Mouse (Mus musculus): ENCODE data around the gene Tbl3. TPM values are rescaled to one million over a fixed set of nuclear protein-coding genes. Genes with fewer than 3 reads are reported as not detected.

Gene Tbl3
- polyA plus RNA-seq (2015; fragmentation: Nextera tagmentation; extraction: Ambion mirVana), result 35.0 and 40.6 TPM in 2 replicates

DNA sequence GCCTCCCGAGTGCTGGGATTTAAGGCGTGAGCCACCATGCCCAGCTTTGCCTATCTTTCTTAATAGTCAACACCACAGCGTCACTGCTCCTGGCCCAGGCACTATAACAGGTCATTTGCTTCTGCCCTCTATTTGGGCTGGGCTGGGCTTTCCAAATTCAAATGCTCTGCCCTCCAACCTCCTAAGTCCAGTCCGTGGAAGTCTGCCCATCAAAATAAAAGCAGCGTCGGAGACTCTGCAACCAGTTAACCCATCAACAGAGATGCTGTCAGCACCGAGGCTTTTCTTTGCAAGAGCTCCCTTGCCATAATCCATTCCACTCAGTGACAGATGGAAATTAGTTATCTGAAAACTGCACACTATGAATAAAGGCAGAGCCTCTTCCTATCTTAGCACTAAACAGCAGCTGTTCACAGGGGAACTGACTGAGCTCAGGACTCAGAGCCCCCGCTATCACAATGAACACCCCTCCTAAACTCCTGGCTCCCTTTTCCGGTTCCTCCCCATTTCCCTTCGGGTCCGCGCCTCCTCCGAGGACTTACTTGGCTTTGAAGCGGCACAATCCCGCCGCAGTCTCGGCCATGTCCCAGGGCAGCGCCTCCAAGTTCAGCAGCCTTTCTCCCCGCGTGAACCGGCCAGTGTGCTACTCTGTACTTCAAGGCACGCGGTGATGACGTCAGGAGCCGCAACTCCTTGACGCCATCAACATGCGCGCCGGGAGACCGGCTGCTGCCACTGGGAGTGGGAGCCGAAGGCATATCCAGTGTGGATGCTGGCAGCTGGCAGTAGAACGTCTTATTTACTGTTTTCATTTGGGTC is at the start of gene Tbl3:
Tbl3 (minus strand) TSS at position 679 of the 819 bp plus-strand sequence.
- H3K27ac ChIP-seq (replicated peaks), result peak within 1 kb of the TSS; percentile 89
- H3K9ac ChIP-seq, result peak within 1 kb of the TSS; percentile 70
- peak within 1 kb of the TSS; percentile 83 for H3K4me2 ChIP-seq
- H3K36me3 ChIP-seq (replicated peaks), result peaks cover 19% of the 10 kb centered on the region
- H3K27me3 ChIP-seq, result no peaks in the 10 kb centered on the region
- H3K4me3 ChIP-seq (replicated peaks), result peak within 1 kb of the TSS; percentile 78
- ATAC-seq (ENCODE audit: insufficient read depth), result peak; percentile 80
- peaks cover 34% of the 10 kb centered on the region for H3K4me1 ChIP-seq (replicated peaks)
- 2% methylated on average over 32 of the region's 32 CpGs for WGBS (ENCODE audit: insufficient replicate concordance)
- no peaks in the 10 kb centered on the region for H3K9me3 ChIP-seq (replicated peaks)

DNA sequence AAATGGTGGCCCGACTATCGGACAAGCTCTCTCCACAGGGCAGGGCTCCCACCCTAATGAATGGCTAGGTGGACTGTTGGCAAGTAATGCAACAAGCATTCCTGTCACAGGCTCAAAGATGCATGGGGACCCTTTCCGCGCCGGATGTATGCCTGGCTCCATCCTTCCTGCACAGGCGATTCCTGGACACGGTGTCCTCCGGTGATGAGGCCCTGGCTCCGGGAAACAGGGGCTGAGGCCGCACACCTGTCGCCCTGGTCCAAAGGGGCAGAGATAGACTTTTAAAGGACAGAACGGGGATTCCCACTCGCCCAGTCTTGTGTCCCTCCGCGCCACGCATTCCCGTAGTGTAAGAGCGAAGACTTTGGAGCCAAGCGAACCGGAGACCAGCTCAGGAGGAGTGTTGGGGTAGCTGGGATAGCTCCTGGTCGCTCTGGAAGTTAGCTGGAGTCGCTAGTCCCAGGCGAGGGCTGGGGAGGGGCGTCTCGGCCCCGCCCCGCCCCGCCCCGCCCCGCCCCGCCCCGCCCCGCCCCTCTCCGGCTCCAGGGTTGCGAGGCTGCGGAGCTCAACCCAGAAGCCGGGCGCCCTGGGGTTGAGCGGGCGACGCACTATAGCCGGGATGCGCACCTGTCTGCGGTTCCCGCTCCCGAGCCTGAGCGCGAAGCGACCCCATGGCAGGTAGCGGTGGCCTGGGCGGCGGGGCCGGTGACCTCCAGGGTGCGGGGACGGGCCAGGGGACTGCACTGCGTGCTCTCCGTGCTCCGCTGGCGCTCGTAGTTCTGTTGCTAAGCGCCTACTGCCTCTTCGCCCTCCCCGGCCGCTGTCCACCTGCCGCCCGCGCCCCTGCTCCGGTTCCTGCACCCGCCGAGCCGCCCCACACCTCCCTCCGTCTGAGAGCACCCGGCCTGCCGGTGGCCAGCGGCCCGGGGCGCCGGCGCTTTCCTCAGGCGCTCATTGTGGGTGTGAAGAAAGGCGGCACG is 45.2 kb upstream of the Tbl3 start, which contains the start of gene Hs3st6:
Hs3st6 (plus strand) TSS at position 574 of the 980 bp plus-strand sequence.
- Histone ChIP-seq H3K4me2 (peak within 1 kb of the TSS; percentile 78), H3K9me3 (replicated peaks) (no peaks in the 10 kb centered on the region), H3K27me3 (peaks cover 94% of the 10 kb centered on the region), H3K9ac (peak within 1 kb of the TSS; percentile 18; the same call in 1 of the 2 replicates), H3K36me3 (replicated peaks) (no peaks in the 10 kb centered on the region), H3K4me3 (replicated peaks) (peak within 1 kb of the TSS; percentile 53), H3K4me1 (replicated peaks) (peaks cover 15% of the 10 kb centered on the region), H3K27ac (replicated peaks) (no peak within 1 kb of the TSS)
- ATAC-seq (ENCODE audit: insufficient read depth), result peak; percentile 72
- WGBS (ENCODE audit: insufficient replicate concordance), result 1% methylated on average over 77 of the region's 82 CpGs

DNA sequence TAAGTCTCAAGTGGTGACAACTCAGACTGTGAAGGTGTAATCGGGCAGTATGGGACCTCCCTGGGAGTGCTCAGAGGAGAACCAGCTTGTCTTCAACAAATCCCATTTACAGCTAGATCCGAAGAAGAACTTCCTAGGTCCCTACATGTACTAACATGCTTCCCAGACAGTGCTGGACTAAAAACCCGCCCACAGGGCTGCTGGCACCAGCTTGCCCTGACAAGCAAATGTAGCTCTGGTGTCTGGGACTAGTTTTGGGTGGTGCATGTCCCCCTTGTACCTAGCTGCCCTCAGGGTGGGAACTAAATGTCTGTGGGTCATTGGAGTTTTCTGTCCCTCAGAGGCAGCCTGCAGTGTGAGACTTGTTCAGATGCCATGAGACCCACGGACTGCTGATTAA is 44.1 kb upstream of the Tbl3 start:
- no peak overlapping the region for H3K4me2 ChIP-seq
- no peak overlapping the region for H3K27ac ChIP-seq (replicated peaks)
- no peaks in the 10 kb centered on the region for H3K9me3 ChIP-seq (replicated peaks)
- H3K9ac ChIP-seq, result no peak overlapping the region
- WGBS (ENCODE audit: insufficient replicate concordance), result 12% methylated on average over 4 of the region's 4 CpGs
- ATAC-seq (ENCODE audit: insufficient read depth), result no peak
- H3K4me3 ChIP-seq (replicated peaks), result no peak overlapping the region
- peaks cover 15% of the 10 kb centered on the region for H3K4me1 ChIP-seq (replicated peaks)
- H3K27me3 ChIP-seq, result peaks cover 94% of the 10 kb centered on the region
- no peaks in the 10 kb centered on the region for H3K36me3 ChIP-seq (replicated peaks)

GRCm38 (mm10) chr17:24746986-24747385 is 39.5 kb upstream of the Tbl3 start:
- Histone ChIP-seq H3K4me3 (replicated peaks) (no peak overlapping the region), H3K4me1 (replicated peaks) (peaks cover 10% of the 10 kb centered on the region), H3K9ac (no peak overlapping the region), H3K4me2 (no peak overlapping the region), H3K9me3 (replicated peaks) (no peaks in the 10 kb centered on the region), H3K27ac (replicated peaks) (no peak overlapping the region), H3K27me3 (peaks cover 58% of the 10 kb centered on the region), H3K36me3 (replicated peaks) (no peaks in the 10 kb centered on the region; the same call in 1 of the 2 replicates)
- no peak for ATAC-seq (ENCODE audit: insufficient read depth)
- 42% methylated on average over 4 of the region's 4 CpGs for WGBS (ENCODE audit: insufficient replicate concordance)

GRCm38 (mm10) chr17:24745526-24746497 is 38.4 kb upstream of the Tbl3 start:
- 16% methylated on average over 7 of the region's 7 CpGs for WGBS (ENCODE audit: insufficient replicate concordance)
- no peak for ATAC-seq (ENCODE audit: insufficient read depth)
- H3K9ac ChIP-seq, result no peak overlapping the region
- no peaks in the 10 kb centered on the region for H3K9me3 ChIP-seq (replicated peaks)
- H3K36me3 ChIP-seq (replicated peaks), result peaks cover 5% of the 10 kb centered on the region
- H3K27me3 ChIP-seq, result peaks cover 46% of the 10 kb centered on the region
- H3K27ac ChIP-seq (replicated peaks), result no peak overlapping the region
- H3K4me3 ChIP-seq (replicated peaks), result no peak overlapping the region
- no peak overlapping the region for H3K4me2 ChIP-seq
- peaks cover 16% of the 10 kb centered on the region for H3K4me1 ChIP-seq (replicated peaks)

DNA sequence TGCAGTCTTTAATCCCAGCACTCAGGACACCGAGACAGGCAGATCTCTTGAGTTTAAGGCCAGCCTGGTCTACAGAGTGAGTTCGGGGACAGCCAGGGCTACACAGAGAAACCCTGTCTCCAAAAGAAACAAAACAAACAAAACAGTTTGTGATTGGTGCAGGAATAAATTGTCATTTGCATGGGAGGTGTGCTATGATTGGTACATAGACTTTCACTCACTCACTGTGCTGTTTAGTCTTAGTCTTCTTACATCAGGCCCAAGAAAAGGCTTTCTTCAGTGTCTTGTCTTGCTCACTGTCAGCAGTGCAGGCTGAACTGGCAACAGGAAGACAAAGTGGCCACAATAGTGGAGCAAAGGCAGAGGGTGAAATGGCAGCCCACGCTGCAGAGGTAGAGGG is 36.9 kb upstream of the Tbl3 start:
- Histone ChIP-seq H3K9ac (no peak overlapping the region), H3K27ac (replicated peaks) (no peak overlapping the region), H3K9me3 (replicated peaks) (no peaks in the 10 kb centered on the region), H3K36me3 (replicated peaks) (peaks cover 17% of the 10 kb centered on the region), H3K27me3 (peaks cover 34% of the 10 kb centered on the region), H3K4me3 (replicated peaks) (no peak overlapping the region), H3K4me2 (no peak overlapping the region), H3K4me1 (replicated peaks) (peaks cover 23% of the 10 kb centered on the region)
- ATAC-seq (ENCODE audit: insufficient read depth), result no peak
- WGBS (ENCODE audit: insufficient replicate concordance), result 59% methylated on average over 3 of the region's 3 CpGs

- Histone ChIP-seq H3K27ac (replicated peaks) (no peak overlapping the region), H3K4me1 (replicated peaks) (peaks cover 26% of the 10 kb centered on the region), H3K36me3 (replicated peaks) (peaks cover 19% of the 10 kb centered on the region), H3K4me2 (no peak overlapping the region), H3K9ac (no peak overlapping the region), H3K4me3 (replicated peaks) (no peak overlapping the region), H3K9me3 (replicated peaks) (no peaks in the 10 kb centered on the region), H3K27me3 (peaks cover 29% of the 10 kb centered on the region)
- 64% methylated on average over 5 of the region's 5 CpGs for WGBS (ENCODE audit: insufficient replicate concordance)
- no peak for ATAC-seq (ENCODE audit: insufficient read depth)
These were observed 36.4 kb upstream of the Tbl3 start for GRCm38 (mm10) chr17:24743896-24744295.

DNA sequence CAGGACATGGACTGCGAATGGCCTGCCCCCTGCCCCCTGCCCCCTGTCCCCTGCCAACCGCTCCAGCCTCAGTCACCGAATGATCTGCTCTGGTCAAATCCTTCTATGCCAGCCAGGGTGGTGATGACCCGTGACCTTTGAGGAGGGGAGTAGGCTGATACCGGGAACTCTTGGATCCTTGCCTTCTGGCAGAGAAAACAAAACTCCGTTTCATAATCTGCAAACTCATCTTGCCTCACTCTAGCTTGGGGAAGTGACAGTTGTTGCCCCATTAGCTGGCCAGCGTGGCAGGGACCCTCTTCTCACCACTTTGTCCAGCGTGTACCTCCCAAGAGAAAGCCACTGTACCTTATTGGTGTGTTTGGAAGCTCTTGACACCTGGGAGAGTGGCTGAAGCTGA is 34.8 kb upstream of the Tbl3 start:
- peaks cover 17% of the 10 kb centered on the region for H3K27me3 ChIP-seq
- peaks cover 19% of the 10 kb centered on the region for H3K36me3 ChIP-seq (replicated peaks)
- WGBS (ENCODE audit: insufficient replicate concordance), result 65% methylated on average over 8 of the region's 8 CpGs
- peak; percentile 23; the same call in 1 of the 2 replicates for ATAC-seq (ENCODE audit: insufficient read depth)
- no peak overlapping the region for H3K9ac ChIP-seq
- no peaks in the 10 kb centered on the region for H3K9me3 ChIP-seq (replicated peaks)
- H3K27ac ChIP-seq (replicated peaks), result peak overlapping the region; percentile 48
- no peak overlapping the region for H3K4me3 ChIP-seq (replicated peaks)
- H3K4me2 ChIP-seq, result no peak overlapping the region
- peaks cover 40% of the 10 kb centered on the region for H3K4me1 ChIP-seq (replicated peaks)

DNA sequence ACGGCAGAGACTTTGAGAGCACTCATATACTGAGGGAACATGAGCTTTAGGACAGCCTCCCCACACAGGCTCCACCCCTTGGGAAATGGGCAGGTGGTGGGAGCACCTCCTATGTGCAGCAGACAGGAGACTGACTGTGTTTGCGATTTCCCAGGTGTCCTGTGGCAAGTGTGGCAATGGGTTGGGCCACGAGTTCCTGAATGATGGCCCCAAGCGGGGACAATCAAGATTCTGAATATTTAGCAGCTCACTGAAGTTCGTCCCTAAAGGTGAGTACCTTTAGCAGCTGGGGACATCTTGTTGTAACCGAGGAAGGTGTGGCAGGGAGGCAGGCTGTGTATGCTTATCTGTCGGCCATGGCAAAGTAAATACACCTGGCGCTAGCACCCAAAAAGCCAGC is 32.5 kb upstream of the Tbl3 start:
- 72% methylated on average over 8 of the region's 8 CpGs for WGBS (ENCODE audit: insufficient replicate concordance)
- ATAC-seq (ENCODE audit: insufficient read depth), result no peak
- no peak overlapping the region for H3K27ac ChIP-seq (replicated peaks)

GRCm38 (mm10) chr17:24738238-24738637 is 30.8 kb upstream of the Tbl3 start:
- H3K36me3 ChIP-seq (replicated peaks), result peaks cover 19% of the 10 kb centered on the region
- ATAC-seq (ENCODE audit: insufficient read depth), result no peak
- peaks cover 64% of the 10 kb centered on the region for H3K4me1 ChIP-seq (replicated peaks)
- H3K9me3 ChIP-seq (replicated peaks), result no peaks in the 10 kb centered on the region
- H3K9ac ChIP-seq, result no peak overlapping the region
- H3K27ac ChIP-seq (replicated peaks), result peak overlapping the region; percentile 88; the same call in 1 of the 2 replicates
- WGBS (ENCODE audit: insufficient replicate concordance), result 70% methylated on average over 4 of the region's 4 CpGs
- no peaks in the 10 kb centered on the region for H3K27me3 ChIP-seq
- peak overlapping the region; percentile 79; the same call in 1 of the 2 replicates for H3K4me3 ChIP-seq (replicated peaks)
- H3K4me2 ChIP-seq, result peak overlapping the region; percentile 96

More for the DNA sequence above, 32.5 kb upstream of the Tbl3 start:
- no peak overlapping the region for H3K4me2 ChIP-seq
- no peaks in the 10 kb centered on the region; the same call in 1 of the 2 replicates for H3K27me3 ChIP-seq
- H3K36me3 ChIP-seq (replicated peaks), result peaks cover 19% of the 10 kb centered on the region
- H3K4me3 ChIP-seq (replicated peaks), result no peak overlapping the region
- peaks cover 61% of the 10 kb centered on the region for H3K4me1 ChIP-seq (replicated peaks)
- no peaks in the 10 kb centered on the region for H3K9me3 ChIP-seq (replicated peaks)
- H3K9ac ChIP-seq, result no peak overlapping the region

All from liver, embryonic 15.5 days (tissue).